Mouse (Mus musculus): ENCODE results near the gene S100pbp.
A peak's percentile ranks its signal among the peaks of the same experiment; 100 is the strongest.

The S100pbp gene

DNA sequence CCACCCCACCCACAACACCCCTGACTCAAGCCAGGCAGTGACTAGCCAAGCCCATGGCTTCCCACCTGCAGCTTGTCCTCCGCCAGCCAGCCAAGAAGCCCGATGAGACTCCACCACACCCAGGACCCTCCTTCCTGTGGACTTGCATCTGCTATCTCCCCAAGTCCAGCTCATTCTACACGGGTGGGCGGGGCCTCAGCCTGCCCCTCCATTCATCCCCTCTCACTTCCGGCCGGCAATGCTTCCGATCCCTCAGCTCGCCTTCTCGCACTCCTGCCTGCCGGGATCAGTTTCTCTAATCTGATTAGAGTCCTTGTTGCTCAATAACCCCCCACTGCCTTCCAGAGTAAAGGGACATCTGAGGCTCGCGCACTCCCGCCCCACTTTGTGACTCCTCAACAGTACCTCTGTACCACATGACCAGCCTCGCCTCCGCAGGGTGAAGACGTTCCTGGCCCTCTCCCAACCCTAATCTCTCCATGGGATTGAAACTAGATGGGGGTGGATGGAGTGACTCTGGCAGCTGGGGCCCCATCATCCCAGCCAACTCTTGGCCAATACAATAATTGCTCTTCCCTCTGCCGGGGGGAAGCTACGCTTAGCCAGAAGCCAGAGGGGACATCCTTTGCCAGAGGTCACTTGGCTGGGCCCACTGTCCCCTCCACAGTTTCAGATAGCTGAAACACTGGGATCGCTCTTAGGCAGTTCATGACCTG is 63.6 kb downstream of the S100pbp start:
- DNase-seq, result no peak

- no peak for DNase-seq
Measured at GRCm38 (mm10) chr4:129124652-129125146, 64.8 kb downstream of the S100pbp start.

DNA sequence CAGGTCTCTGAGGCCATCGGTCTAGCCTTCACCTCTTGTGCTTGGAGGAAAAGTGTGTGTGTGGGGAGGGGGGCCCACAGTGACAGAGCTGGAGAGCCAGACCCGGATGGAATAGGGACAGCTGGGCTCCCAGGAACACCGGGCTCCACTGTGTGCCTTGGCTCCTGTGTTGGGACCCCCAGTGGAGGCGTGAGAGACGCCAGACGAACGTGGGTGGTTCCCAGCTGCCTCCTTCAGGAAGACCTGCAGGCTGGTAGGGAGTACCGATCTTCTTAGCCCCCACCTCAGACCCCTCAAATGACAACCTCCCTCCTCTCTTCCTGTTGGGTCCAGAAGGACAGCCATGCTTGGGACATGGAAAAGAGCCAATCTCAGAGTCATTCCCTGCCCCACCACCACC is 66.8 kb downstream of the S100pbp start:
- no peak for DNase-seq

DNA sequence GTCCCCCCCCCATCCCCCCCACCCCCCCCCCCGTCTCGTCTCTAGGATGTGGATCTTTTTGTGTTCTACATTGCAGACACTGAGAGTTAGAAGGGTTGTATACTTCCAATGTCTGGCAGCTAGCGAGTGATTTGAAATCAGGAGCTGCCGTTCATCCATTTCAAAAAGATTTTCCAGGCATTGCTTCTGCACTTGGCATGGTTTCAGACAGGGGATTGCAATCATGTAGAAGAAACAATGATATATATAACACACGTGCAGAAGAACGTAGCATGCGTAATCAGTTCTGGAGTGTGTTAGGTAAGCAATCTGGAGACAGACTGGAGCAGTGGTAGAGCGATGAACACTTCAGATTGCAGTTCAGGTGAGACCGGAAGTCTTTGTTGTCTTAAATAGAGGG is 67.4 kb downstream of the S100pbp start:
- no peak for DNase-seq

- no peak for DNase-seq
Measured at GRCm38 (mm10) chr4:129121569-129122086, 67.9 kb downstream of the S100pbp start, which contains the start of gene Hpca. Gene Hpca (minus strand): TSS chr4:129122036.

DNA sequence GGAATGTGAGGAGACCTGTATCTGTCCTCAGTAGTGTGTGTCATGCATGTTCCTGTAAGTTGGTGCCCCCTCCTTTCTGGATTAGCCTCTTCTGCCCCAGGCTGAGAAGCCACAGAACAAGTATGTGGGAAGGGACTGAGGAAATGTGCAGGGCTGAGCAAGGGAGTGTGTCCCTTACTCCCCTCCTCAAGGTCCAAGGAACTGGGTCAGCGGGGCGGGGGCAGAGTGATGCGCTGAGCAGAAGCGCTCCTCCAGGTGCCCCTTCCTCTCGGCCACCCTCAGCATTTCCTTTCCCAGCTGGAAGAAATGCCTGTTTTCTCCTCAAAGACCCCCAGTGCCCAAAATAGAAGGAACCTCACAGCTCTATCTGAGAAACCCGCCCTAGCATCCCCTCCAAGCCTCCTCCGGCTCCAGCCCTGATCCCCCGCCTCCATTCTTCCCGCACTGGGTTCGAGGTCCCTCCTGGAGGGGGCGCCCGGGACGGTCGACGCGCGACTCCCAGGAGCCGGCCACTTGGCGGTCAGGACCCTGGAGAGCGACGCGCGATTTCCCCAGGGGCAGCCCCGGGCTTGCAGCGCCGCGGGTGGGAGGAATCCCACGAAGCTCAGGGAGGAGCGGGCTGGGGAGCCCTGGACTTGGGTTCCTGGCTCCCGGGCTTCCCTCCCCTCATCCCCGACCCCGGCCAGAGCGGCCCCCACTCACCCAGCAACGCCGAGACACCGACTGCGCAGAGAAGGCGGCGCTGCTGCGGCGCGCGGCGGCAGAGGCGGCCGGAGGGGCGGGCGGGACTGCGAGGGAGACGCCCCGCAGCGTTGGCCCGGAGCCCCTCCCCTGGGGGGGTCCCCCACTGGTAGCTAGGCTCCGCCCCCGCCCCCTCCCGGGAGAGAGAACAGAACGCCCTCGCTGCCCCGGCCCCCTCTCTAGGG is 68.7 kb downstream of the S100pbp start:
- DNase-seq, result peak; percentile 71

- no peak for DNase-seq
Measured at GRCm38 (mm10) chr4:129119708-129120107, 69.8 kb downstream of the S100pbp start.

- DNase-seq, result no peak
Measured at GRCm38 (mm10) chr4:129117720-129118510, 71.6 kb downstream of the S100pbp start.

- DNase-seq, result no peak
Measured at GRCm38 (mm10) chr4:129116703-129117102, 72.8 kb downstream of the S100pbp start.

GRCm38 (mm10) chr4:129113083-129113988 is 76.2 kb downstream of the S100pbp start:
- peak; percentile 66 for DNase-seq

GRCm38 (mm10) chr4:129112231-129112630 is 77.3 kb downstream of the S100pbp start:
- no peak for DNase-seq

- no peak for DNase-seq
Measured at GRCm38 (mm10) chr4:129111350-129111749, 78.2 kb downstream of the S100pbp start.

GRCm38 (mm10) chr4:129110804-129111203 is 78.7 kb downstream of the S100pbp start:
- no peak for DNase-seq

DNA sequence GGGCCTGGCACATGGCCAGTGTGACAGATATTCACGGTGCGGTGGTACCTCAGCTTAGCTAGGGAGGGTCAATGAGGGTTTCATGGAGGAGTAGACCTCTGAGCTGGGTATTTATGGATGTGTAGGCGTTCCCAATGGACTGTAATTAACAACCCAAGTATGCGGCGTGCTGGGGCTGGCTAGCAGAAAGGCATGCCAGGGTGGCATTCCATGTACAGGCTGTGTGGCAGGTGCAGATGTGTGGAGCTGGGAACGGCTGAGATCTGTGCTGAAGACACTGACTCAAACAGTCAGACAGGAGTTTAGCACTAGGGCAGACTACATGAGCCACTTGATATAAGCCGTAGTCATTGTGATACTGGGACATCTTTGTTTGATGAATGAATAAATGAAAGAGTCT is 80.9 kb downstream of the S100pbp start:
- DNase-seq, result no peak

DNA sequence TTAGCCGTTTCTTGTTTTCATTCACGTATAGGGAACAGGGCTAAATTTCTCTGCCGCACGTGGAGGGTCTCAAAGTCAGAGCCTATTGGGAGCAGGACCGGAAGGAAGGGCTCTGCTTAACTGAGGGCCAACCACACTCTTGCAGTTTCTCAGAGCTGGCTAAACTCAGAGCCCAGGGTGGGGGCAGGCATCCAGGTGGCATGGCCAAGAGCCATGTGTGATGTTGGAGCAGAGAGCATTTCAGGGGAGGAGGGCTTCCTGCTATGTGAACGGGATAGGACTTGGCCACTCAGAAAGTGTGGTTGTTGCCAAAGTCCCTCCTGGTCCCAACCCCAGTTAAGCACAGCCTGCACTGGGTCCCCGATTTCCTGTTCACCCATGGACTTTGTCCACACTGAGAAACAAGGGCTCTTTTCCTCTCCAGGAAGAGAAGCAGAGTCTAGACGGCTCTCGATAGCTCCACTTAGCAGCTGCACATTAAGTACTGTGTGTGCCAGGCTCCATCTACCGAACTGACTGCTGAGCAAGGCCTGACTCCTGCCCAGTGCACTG is 82.1 kb downstream of the S100pbp start:
- no peak for DNase-seq

GRCm38 (mm10) chr4:129106073-129106472 is 83.5 kb downstream of the S100pbp start:
- DNase-seq, result no peak

DNA sequence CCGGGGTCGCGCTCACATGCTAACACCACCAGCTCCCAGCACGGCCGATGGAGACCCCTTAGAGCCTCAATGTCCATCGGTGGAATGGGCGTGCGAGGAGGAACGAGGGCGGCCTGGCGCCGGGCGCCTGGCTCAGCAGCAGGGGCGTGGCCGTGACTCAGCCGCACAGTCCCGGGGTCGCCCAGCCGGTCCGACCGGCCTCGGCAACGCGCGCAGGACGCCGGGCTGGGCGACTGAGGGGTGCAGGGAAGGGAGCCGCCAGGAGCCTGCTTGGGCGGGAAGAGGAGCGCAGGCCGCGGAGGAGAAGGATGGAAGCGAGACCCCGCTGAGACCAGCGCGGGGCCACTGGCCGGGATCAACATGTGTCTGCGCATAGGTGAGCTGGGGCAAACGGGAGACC is 84.2 kb downstream of the S100pbp start, which contains the start of gene Tmem54:
TSS of gene Tmem54 (plus strand) at position 193 of the 400 bp plus-strand sequence.
- DNase-seq, result no peak

- DNase-seq, result no peak
Measured at GRCm38 (mm10) chr4:129102133-129102829, 87.2 kb downstream of the S100pbp start.
